Mouse (Mus musculus): ENCODE data around the gene Olfr1415.

GRCm38 (mm10) chr1:92519046-92519445 is 23.1 kb upstream of the Olfr1415 start:
- TF ChIP-seq CTCF (IDR thresholded peaks at IDR 0.05; ENCODE audit: control insufficient read depth, insufficient read depth, low read length), result no peak
- TF ChIP-seq POLR2A (IDR thresholded peaks at IDR 0.05; ENCODE audit: borderline replicate concordance, control insufficient read depth, low read depth, low read length), result no peak
